Mouse (Mus musculus): Measurements from ENCODE around the gene Rnf146. TPM values are rescaled to one million over a fixed set of nuclear protein-coding genes. Genes with fewer than 3 reads are reported as not detected.

The Rnf146 gene
- polyA plus RNA-seq, 1 experiment = 30.0 TPM

DNA sequence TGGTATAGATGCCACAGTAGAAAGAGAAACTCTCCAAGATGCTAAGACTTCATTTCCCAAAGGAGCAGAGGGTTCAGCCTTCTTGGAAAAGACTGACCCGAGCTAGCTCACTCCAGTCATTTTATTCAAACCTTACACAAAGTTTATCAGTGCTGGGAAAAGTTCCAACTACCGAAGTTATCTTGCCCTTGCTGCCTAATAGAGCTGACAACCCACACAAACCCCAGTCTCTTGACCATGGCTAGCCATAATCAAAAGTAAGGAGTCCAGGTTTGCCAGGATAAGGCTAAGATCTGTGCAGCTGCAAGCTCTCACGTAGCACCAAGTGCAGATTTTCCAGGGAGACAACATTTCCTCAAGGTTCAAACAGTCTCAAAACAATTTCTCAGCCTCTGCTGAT lies 9.7 kb downstream of the Rnf146 start:
- H3K4me3 ChIP-seq (replicated peaks; ENCODE audit: control insufficient read depth, low read depth, low read length) = no peak overlapping the region
- TF ChIP-seq CTCF (IDR thresholded peaks at IDR 0.05; ENCODE audit: control insufficient read depth, insufficient read depth, low read length) (no peak), POLR2A (IDR thresholded peaks at IDR 0.05; ENCODE audit: borderline replicate concordance, control insufficient read depth, low read depth, low read length) (no peak)
- no peak overlapping the region for H3K27ac ChIP-seq (ENCODE audit: control insufficient read depth, insufficient read depth, low read depth, low read length, poor library complexity)
- no peaks in the 10 kb centered on the region for H3K4me1 ChIP-seq (ENCODE audit: control insufficient read depth, insufficient read depth, low read length)
- 61% methylated on average over 3 of the region's 3 CpGs for WGBS

GRCm38 (mm10) chr10:29351420-29351819 lies 10.8 kb downstream of the Rnf146 start:
- Histone ChIP-seq H3K4me3 (replicated peaks; ENCODE audit: control insufficient read depth, low read depth, low read length) (no peak overlapping the region), H3K27ac (ENCODE audit: control insufficient read depth, insufficient read depth, low read depth, low read length, poor library complexity) (no peak overlapping the region), H3K4me1 (ENCODE audit: control insufficient read depth, insufficient read depth, low read length) (no peaks in the 10 kb centered on the region)
- WGBS = 76% methylated on average over 2 of the region's 2 CpGs
- TF ChIP-seq POLR2A (IDR thresholded peaks at IDR 0.05; ENCODE audit: borderline replicate concordance, control insufficient read depth, low read depth, low read length) (no peak), CTCF (IDR thresholded peaks at IDR 0.05; ENCODE audit: control insufficient read depth, insufficient read depth, low read length) (no peak)

DNA sequence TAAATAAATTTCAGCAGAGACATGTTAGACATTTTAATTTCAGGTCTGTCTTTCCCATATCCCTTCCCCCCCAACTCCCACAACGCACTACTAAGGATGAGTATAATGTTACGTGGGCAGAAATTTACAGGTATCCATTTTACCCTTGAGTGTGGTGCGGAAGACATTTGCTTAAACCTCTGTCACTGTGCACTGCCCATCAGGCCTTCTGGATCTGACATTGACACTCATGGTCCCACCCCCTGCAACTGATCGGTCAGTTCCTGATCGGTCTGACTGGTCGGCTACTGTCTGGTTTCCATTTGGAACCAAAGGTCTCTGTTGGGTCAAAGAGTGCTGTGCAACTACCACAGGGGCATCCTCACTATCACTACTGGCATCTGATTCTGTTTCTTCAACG lies 15.6 kb downstream of the Rnf146 start:
- no peak overlapping the region for H3K27ac ChIP-seq (ENCODE audit: control insufficient read depth, insufficient read depth, low read depth, low read length, poor library complexity)
- 93% methylated on average over 7 of the region's 7 CpGs for WGBS
- no peak for TF ChIP-seq CTCF (IDR thresholded peaks at IDR 0.05; ENCODE audit: control insufficient read depth, insufficient read depth, low read length)
- no peak for TF ChIP-seq POLR2A (IDR thresholded peaks at IDR 0.05; ENCODE audit: borderline replicate concordance, control insufficient read depth, low read depth, low read length)
- no peaks in the 10 kb centered on the region for H3K4me1 ChIP-seq (ENCODE audit: control insufficient read depth, insufficient read depth, low read length)
- H3K4me3 ChIP-seq (replicated peaks; ENCODE audit: control insufficient read depth, low read depth, low read length) = no peak overlapping the region

DNA sequence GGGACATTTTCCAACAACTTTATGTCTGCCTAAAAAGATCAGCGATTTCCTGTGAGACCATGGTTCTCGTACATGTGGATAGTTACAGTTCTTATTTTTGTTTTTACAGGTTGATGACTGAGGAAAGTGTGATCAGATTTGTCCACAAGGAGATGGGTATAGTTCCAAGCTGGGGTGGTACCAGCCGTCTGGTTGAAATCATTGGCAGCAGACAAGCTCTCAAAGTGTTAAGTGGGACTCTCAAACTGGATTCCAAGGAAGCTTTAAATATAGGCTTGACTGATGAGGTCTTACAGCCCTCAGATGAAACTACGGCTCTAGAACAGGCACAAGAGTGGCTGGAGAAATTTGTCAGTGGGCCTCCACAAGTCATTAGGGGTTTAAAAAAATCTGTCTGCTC lies 18.0 kb downstream of the Rnf146 start:
- Histone ChIP-seq H3K27ac (ENCODE audit: control insufficient read depth, insufficient read depth, low read depth, low read length, poor library complexity) (no peak overlapping the region), H3K4me3 (replicated peaks; ENCODE audit: control insufficient read depth, low read depth, low read length) (no peak overlapping the region), H3K4me1 (ENCODE audit: control insufficient read depth, insufficient read depth, low read length) (no peaks in the 10 kb centered on the region)
- TF ChIP-seq CTCF (IDR thresholded peaks at IDR 0.05; ENCODE audit: control insufficient read depth, insufficient read depth, low read length) (no peak), POLR2A (IDR thresholded peaks at IDR 0.05; ENCODE audit: borderline replicate concordance, control insufficient read depth, low read depth, low read length) (no peak)
- 86% methylated on average over 4 of the region's 4 CpGs for WGBS

DNA sequence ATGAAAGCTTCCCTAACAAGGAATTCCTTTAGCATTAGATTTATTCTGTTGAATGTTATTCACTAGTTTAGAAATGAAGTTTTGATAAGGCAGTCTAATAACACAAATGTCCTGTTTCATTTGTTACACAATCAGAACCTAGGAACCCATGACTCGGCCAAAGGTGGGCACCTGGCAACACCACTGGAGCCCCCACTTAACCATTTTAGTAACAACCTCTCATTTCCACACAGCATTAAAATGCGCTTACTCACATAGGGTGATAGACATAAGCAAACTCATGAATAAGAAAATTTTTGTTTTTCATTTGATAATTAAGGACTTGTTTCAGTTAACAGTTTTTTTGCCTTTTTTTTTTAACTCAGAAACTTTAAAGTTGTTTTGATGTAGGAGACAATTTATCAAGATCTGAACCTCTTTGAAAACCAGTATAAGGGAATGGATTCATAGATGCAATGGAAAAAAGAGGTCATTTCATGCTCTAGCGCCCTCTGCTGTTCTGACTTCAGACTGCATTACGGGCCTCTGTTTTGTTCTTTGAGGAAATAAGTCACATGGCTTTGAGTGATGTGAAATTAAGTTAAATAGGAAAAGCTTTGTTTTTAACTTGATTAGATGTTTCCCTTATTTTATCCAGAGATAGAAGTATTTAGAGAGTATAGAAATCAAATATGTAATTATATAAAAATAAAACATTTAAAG lies 23.7 kb downstream of the Rnf146 start:
- 0 out of 2 replicates have a peak, but pooled peaks have one; percentile 17 for TF ChIP-seq CTCF (IDR thresholded peaks at IDR 0.05; ENCODE audit: control insufficient read depth, insufficient read depth, low read length)
- TF ChIP-seq POLR2A (IDR thresholded peaks at IDR 0.05; ENCODE audit: borderline replicate concordance, control insufficient read depth, low read depth, low read length) = no peak

GRCm38 (mm10) chr10:29333836-29334235 lies 28.4 kb downstream of the Rnf146 start:
- no peak for TF ChIP-seq CTCF (IDR thresholded peaks at IDR 0.05; ENCODE audit: control insufficient read depth, insufficient read depth, low read length)
- WGBS = 53% methylated on average over 4 of the region's 4 CpGs
- Histone ChIP-seq H3K27ac (ENCODE audit: control insufficient read depth, insufficient read depth, low read depth, low read length, poor library complexity) (no peak overlapping the region), H3K4me3 (replicated peaks; ENCODE audit: control insufficient read depth, low read depth, low read length) (no peak overlapping the region), H3K4me1 (ENCODE audit: control insufficient read depth, insufficient read depth, low read length) (no peaks in the 10 kb centered on the region)

More for the DNA sequence above, 23.7 kb downstream of the Rnf146 start:
- WGBS = 45% methylated on average over 4 of the region's 4 CpGs
- no peaks in the 10 kb centered on the region for H3K4me1 ChIP-seq (ENCODE audit: control insufficient read depth, insufficient read depth, low read length)
- no peak overlapping the region for H3K27ac ChIP-seq (ENCODE audit: control insufficient read depth, insufficient read depth, low read depth, low read length, poor library complexity)
- H3K4me3 ChIP-seq (replicated peaks; ENCODE audit: control insufficient read depth, low read depth, low read length) = no peak overlapping the region

DNA sequence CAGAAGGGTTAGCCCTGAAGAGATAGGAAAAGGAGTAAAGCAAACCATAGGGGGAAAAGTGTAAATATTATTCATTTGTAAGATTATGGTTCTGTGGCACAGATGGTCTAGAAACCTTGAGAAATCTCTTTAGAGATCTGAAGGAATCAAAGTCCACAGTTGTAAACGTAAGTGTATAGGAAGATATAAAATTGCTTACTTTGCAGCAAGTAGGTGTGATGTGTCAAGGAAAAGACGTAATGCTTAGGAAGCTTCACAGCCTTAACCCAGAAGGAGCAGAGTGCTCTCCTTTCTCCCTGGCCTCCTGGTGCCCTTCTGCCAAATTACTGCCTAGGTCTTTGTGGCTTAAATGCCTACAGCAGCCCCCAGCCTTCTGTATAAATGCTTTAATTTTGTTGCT lies 37.4 kb downstream of the Rnf146 start:
- Histone ChIP-seq H3K27ac (ENCODE audit: control insufficient read depth, insufficient read depth, low read depth, low read length, poor library complexity) (no peak overlapping the region), H3K4me1 (ENCODE audit: control insufficient read depth, insufficient read depth, low read length) (no peaks in the 10 kb centered on the region), H3K4me3 (replicated peaks; ENCODE audit: control insufficient read depth, low read depth, low read length) (no peak overlapping the region)
- 86% methylated on average over 2 of the region's 2 CpGs for WGBS
- TF ChIP-seq CTCF (IDR thresholded peaks at IDR 0.05; ENCODE audit: control insufficient read depth, insufficient read depth, low read length) (no peak), POLR2A (IDR thresholded peaks at IDR 0.05; ENCODE audit: borderline replicate concordance, control insufficient read depth, low read depth, low read length) (no peak)

DNA sequence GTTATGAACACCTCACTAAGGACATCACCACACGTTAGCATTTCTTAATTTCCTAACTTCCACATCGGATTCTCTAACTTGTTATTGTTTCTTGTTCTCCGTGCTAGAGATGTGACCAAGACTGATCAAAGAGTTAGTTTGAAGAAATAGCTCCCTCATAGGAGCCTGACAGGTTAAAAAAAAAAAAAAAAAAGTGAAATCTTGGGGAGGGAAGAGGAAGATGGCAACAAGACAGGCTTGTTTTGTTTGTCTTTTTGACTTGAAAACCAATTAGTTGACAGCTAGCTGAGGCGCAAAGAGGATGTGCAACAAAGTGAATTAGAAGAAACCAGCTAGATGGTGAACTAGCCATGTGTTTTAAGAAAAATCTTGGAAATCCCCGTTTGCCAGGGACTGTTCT lies 48.3 kb downstream of the Rnf146 start:
- Histone ChIP-seq H3K4me3 (replicated peaks; ENCODE audit: control insufficient read depth, low read depth, low read length) (no peak overlapping the region), H3K4me1 (ENCODE audit: control insufficient read depth, insufficient read depth, low read length) (no peaks in the 10 kb centered on the region), H3K27ac (ENCODE audit: control insufficient read depth, insufficient read depth, low read depth, low read length, poor library complexity) (no peak overlapping the region)
- WGBS = 17% methylated on average over 5 of the region's 5 CpGs
- TF ChIP-seq CTCF (IDR thresholded peaks at IDR 0.05; ENCODE audit: control insufficient read depth, insufficient read depth, low read length) = no peak
- no peak for TF ChIP-seq POLR2A (IDR thresholded peaks at IDR 0.05; ENCODE audit: borderline replicate concordance, control insufficient read depth, low read depth, low read length)
